Mouse (Mus musculus) lung, postnatal 0 days (tissue): ENCODE data around the gene Nostrin.

Source experiments
- CTCF ChIP-seq: IDR thresholded peaks from 2 replicates; pipeline ENCODE4 v1.5.1; 2016; ENCODE audit warnings: antibody characterized with exemption, mild to moderate bottlenecking
- EP300 ChIP-seq: IDR thresholded peaks from 2 replicates; pipeline ENCODE4 v1.6.1; 2016; ENCODE audit warnings: antibody characterized with exemption, mild to moderate bottlenecking, control low read depth

DNA sequence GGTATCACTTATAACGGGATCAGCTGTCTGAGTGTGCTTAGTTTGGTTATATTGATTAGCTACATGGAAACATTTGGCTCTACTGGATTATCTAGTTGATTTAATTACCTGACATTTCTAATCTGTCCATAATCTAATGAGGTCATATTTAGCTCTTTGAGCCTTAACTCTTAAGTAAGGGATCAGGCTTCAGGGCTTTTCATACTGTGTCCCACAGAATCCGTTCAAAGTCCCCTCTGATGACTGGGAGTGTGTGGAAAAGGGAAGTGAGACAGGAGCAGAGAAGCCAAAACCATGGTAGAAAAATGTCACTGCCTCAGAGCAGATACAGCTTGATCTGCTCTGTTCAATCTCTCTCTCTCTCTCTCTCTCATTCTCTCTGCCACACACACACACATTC lies 4.6 kb downstream of the Nostrin start:
- TF ChIP-seq CTCF (no peak), EP300 (no peak)
